In the genomic region with DNA sequence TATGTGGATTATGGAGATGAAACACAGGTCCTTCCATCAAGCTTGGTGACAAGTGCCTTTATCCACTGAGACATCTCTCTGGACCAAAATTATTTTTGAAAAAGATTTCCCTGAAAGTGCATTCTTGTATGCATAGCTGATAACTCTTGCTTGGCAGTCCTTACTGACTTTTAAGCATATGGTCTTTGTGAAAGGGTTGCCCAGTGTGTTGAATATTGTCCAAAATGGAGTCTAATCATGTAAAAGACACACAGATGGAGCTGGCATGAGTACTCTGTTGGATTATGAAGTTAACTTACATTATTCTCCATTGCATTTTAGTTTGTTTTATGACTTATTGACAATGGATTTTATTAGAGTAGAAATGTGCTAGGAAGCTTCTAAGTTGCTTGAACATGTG, we compare ENCODE assay signal across 16 mouse cellular contexts.
DNase-seq lines count a peak whose midpoint lies in the region; ATAC-seq and TF ChIP-seq lines count a peak whose summit lies in the region.
"Had no signal": no experiment of that assay in that cellular context is flagged by ENCODE, and none has a peak within 500 bp of the region (broad histone marks: within the 10 kb centered on the region; RNA-seq: fewer than 3 reads in every experiment).

No protein-coding gene starts in this region.

- no peaks in the 10 kb centered on the region for H3K27me3 ChIP-seq in forebrain, embryonic 14.5 days (replicated peaks; ENCODE audit: control insufficient read depth, insufficient read depth, low read length)
- no peaks in the 10 kb centered on the region for H3K27me3 ChIP-seq in forebrain, embryonic 15.5 days
- H3K27me3 ChIP-seq in forebrain, postnatal 0 days (ENCODE audit: insufficient read depth, low read length) = no peaks in the 10 kb centered on the region
- H3K27me3 ChIP-seq in forebrain, embryonic 10.5 days (ENCODE audit: poor library complexity, severe bottlenecking) = no peaks in the 10 kb centered on the region
- H3K27me3 ChIP-seq: embryonic facial prominence, embryonic 12.5 days; forebrain, embryonic 12.5 days had no signal

- no peak overlapping the region for H3K4me3 ChIP-seq in forebrain, embryonic 14.5 days (ENCODE audit: low read depth, low read length)
- H3K4me3 ChIP-seq in forebrain, embryonic 15.5 days = no peak overlapping the region
- H3K4me3 ChIP-seq in forebrain, postnatal 0 days (ENCODE audit: low read depth, low read length) = no peak overlapping the region
- no peak overlapping the region for H3K4me3 ChIP-seq in forebrain, embryonic 10.5 days
- H3K4me3 ChIP-seq: embryonic facial prominence, embryonic 10.5 days; embryonic facial prominence, embryonic 12.5 days; forebrain, embryonic 12.5 days had no signal

- H3K4me1 ChIP-seq in forebrain, embryonic 14.5 days (ENCODE audit: control insufficient read depth, insufficient read depth, low read length) = no peaks in the 10 kb centered on the region
- no peaks in the 10 kb centered on the region for H3K4me1 ChIP-seq in forebrain, embryonic 15.5 days
- no peaks in the 10 kb centered on the region for H3K4me1 ChIP-seq in forebrain, postnatal 0 days (ENCODE audit: insufficient read depth)
- no peaks in the 10 kb centered on the region for H3K4me1 ChIP-seq in forebrain, embryonic 10.5 days
- H3K4me1 ChIP-seq: embryonic facial prominence, embryonic 10.5 days; embryonic facial prominence, embryonic 12.5 days; forebrain, embryonic 12.5 days had no signal

- H3K36me3 ChIP-seq in forebrain, embryonic 14.5 days (ENCODE audit: control insufficient read depth, insufficient read depth, low read length) = no peaks in the 10 kb centered on the region
- H3K36me3 ChIP-seq in forebrain, embryonic 15.5 days = no peaks in the 10 kb centered on the region
- no peaks in the 10 kb centered on the region for H3K36me3 ChIP-seq in forebrain, postnatal 0 days (ENCODE audit: insufficient read depth)
- H3K36me3 ChIP-seq in forebrain, embryonic 10.5 days (replicated peaks) = no peaks in the 10 kb centered on the region
- H3K36me3 ChIP-seq: embryonic facial prominence, embryonic 10.5 days; embryonic facial prominence, embryonic 12.5 days; forebrain, embryonic 12.5 days had no signal

- peak; percentile 4 for DNase-seq in forebrain, embryonic 14.5 days (ENCODE audit: low spot score)
- DNase-seq in forebrain, postnatal 0 days = peak; percentile 58
- DNase-seq in forebrain, embryonic 10.5 days (ENCODE audit: extremely low spot score, low spot score) = no peak
- DNase-seq in brain, embryonic 14.5 days (ENCODE audit: low read depth) = peak; percentile 12
- DNase-seq: adrenal gland, adult 2 months; adrenal gland, postnatal 10 days; adrenal gland, postnatal 25 days; cerebellum, adult 11-12 months; cerebellum, adult 2 months; cerebellum, adult 9-11 months; cerebellum, postnatal 25 days had no signal

- no peaks in the 10 kb centered on the region for H3K9me3 ChIP-seq in forebrain, embryonic 14.5 days (replicated peaks; ENCODE audit: control insufficient read depth, low read length)
- H3K9me3 ChIP-seq in forebrain, embryonic 15.5 days = no peaks in the 10 kb centered on the region
- no peaks in the 10 kb centered on the region for H3K9me3 ChIP-seq in forebrain, postnatal 0 days (ENCODE audit: low read length)
- no peaks in the 10 kb centered on the region for H3K9me3 ChIP-seq in forebrain, embryonic 10.5 days
- H3K9me3 ChIP-seq: embryonic facial prominence, embryonic 10.5 days; embryonic facial prominence, embryonic 12.5 days; forebrain, embryonic 12.5 days had no signal

- TF ChIP-seq POLR2A in brain, embryonic 14.5 days (IDR thresholded peaks at IDR 0.05; ENCODE audit: borderline replicate concordance, extremely low read depth, insufficient read depth, insufficient read length, poor library complexity, severe bottlenecking) = no peak

- no peak overlapping the region for H3K27ac ChIP-seq in forebrain, embryonic 14.5 days (ENCODE audit: low read depth, low read length)
- no peak overlapping the region for H3K27ac ChIP-seq in forebrain, embryonic 15.5 days (replicated peaks)
- no peak overlapping the region for H3K27ac ChIP-seq in forebrain, postnatal 0 days (ENCODE audit: low read depth, low read length)
- H3K27ac ChIP-seq in forebrain, embryonic 10.5 days = no peak overlapping the region
- H3K27ac ChIP-seq: embryonic facial prominence, embryonic 10.5 days; embryonic facial prominence, embryonic 12.5 days; forebrain, embryonic 12.5 days had no signal

- no peak overlapping the region for H3K4me2 ChIP-seq in forebrain, embryonic 14.5 days (ENCODE audit: low read length)
- no peak overlapping the region for H3K4me2 ChIP-seq in forebrain, embryonic 15.5 days (replicated peaks)
- no peak overlapping the region for H3K4me2 ChIP-seq in forebrain, postnatal 0 days (ENCODE audit: low read depth)
- H3K4me2 ChIP-seq: embryonic facial prominence, embryonic 12.5 days; forebrain, embryonic 12.5 days had no signal

- H3K9ac ChIP-seq in forebrain, embryonic 14.5 days (ENCODE audit: low read length) = no peak overlapping the region
- H3K9ac ChIP-seq in forebrain, embryonic 15.5 days (replicated peaks) = no peak overlapping the region
- H3K9ac ChIP-seq in forebrain, postnatal 0 days = no peak overlapping the region
- H3K9ac ChIP-seq: embryonic facial prominence, embryonic 12.5 days; forebrain, embryonic 12.5 days had no signal

- ATAC-seq in forebrain, embryonic 14.5 days = no peak
- no peak for ATAC-seq in forebrain, embryonic 15.5 days (replicated peaks)
- no peak; the same call in 1 of the 2 replicates for ATAC-seq in forebrain, postnatal 0 days
- ATAC-seq in megakaryocyte progenitor cell, adult 5-6 weeks (replicated peaks; ENCODE audit: poor library complexity) = no peak

- TF ChIP-seq CTCF in forebrain, postnatal 0 days (IDR thresholded peaks at IDR 0.05; ENCODE audit: low read depth) = no peak
- TF ChIP-seq CTCF in brain, embryonic 14.5 days (IDR thresholded peaks at IDR 0.05; ENCODE audit: borderline replicate concordance, extremely low read depth, insufficient read depth, insufficient read length) = no peak
